Mouse (Mus musculus): Measurements from ENCODE around the gene Myof.

DNA sequence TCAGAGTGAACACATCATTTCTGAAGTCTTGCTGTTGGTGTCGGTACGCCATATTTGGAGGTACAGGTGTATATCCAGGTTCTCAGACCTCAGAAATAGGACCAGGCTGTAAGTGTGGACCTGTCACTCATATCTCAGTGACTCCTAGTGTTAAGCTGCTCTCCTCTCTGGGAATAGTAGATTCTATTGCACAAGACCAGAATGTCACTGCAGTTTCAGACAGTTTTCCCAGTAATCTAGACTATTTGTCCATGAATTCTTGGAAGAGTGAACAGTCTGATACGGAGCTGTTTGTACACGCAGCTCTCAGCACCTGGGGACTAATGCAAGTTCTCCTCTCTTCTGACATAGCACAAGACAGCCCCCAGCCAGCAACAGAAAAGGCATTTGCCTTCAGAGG, 42.4 kb downstream of the Myof start:
- TF ChIP-seq ZNF384 (IDR thresholded peaks at IDR 0.05; ENCODE audit: low read depth, low read length) (no peak), CHD2 (IDR thresholded peaks at IDR 0.05; ENCODE audit: low read depth, low read length) (no peak), ZC3H11A (IDR thresholded peaks at IDR 0.05; ENCODE audit: borderline replicate concordance, low read depth, low read length) (no peak), MAFK (IDR thresholded peaks at IDR 0.05; ENCODE audit: insufficient read depth, low read depth, low read length) (no peak), HCFC1 (IDR thresholded peaks at IDR 0.05; ENCODE audit: borderline replicate concordance, insufficient read depth, low read length) (no peak)
